Mouse (Mus musculus) olfactory bulb, adult 2 months (tissue): ENCODE measurements around the gene Ccdc126.

Experiments
- CTCF ChIP-seq: fragments of 200-500 bp; IDR thresholded peaks from 2 replicates; pipeline ENCODE4 v1.5.1; 2012; ENCODE audit warnings: low read depth, mild to moderate bottlenecking, low read length, moderate library complexity; ENCODE audit not compliant: insufficient read depth
- POLR2A ChIP-seq: fragments of 200-500 bp; IDR thresholded peaks from 2 replicates; pipeline ENCODE4 v1.6.1; 2012; ENCODE audit warnings: mild to moderate bottlenecking, low read depth, low read length, moderate library complexity; ENCODE audit not compliant: insufficient read depth

DNA sequence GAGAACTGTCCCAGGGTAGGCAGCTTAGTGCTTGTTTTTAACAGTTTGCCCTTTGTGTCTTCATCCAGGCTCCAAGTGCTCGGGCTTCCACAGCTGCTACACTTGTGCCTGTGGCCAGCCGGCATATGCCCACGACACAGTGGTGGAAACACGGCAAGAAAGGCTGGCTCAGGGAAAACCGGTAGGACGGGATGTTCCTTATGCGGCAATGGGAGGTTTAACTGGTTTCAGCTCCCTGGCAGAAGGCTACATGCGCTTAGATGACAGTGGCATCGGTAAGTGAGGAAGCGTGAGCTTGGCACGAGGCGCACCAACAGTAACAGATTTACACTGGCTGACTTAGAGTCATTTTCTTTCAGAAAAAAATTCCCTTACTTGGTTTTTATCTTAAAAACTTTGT lies 59.3 kb downstream of the Ccdc126 start:
- no peak for TF ChIP-seq POLR2A
- no peak for TF ChIP-seq CTCF
